Mouse (Mus musculus) limb, embryonic 14.5 days (tissue): ENCODE data around the gene Daxx. TPM values are rescaled to one million over a fixed set of nuclear protein-coding genes. Genes with fewer than 3 reads are reported as not detected.
"Not testable (repeated sequence)": the region's sequence is repeated elsewhere in the genome, so short reads cannot be mapped to it uniquely, and the experiment has no call there.

Experiments used
- ATAC-seq: fragments of 200-750 bp; cut with Nextera tagmentation; 2 replicates; pipeline ENCODE4 v1.8.0; 2017; ENCODE audit warnings: low read depth, moderate number of reproducible peaks, moderate TSS enrichment; ENCODE audit not compliant: low FRiP score
- DNase-seq: peaks from one replicate; pipeline ENCODE4 v3.0.0-alpha.2; 2015; ENCODE audit warnings: low spot score
- H3K27ac ChIP-seq: fragments of 300-500 bp; sonication (generic); replicated peaks from 2 replicates; pipeline ENCODE4 v1.5.1; 2014; ENCODE audit warnings: low read depth, mild to moderate bottlenecking, low read length, moderate library complexity, mixed read lengths
- H3K27me3 ChIP-seq: fragments of 300-500 bp; sonication (generic); 2 replicates; pipeline ENCODE4 v1.6.1; 2014; ENCODE audit warnings: low read length, mixed read lengths; ENCODE audit not compliant: control insufficient read depth, insufficient read depth
- H3K36me3 ChIP-seq: fragments of 300-500 bp; sonication (generic); 2 replicates; pipeline ENCODE4 v1.6.1; 2014; ENCODE audit warnings: mild to moderate bottlenecking, low read length, moderate library complexity, mixed read lengths; ENCODE audit not compliant: control insufficient read depth, insufficient read depth
- H3K4me1 ChIP-seq: fragments of 300-500 bp; sonication (generic); 2 replicates; pipeline ENCODE4 v1.6.1; 2014; ENCODE audit warnings: antibody characterized with exemption, low read length, mixed read lengths; ENCODE audit not compliant: control insufficient read depth, insufficient read depth
- H3K4me2 ChIP-seq: fragments of 300-500 bp; sonication (generic); replicated peaks from 2 replicates; pipeline ENCODE4 v1.6.1; 2014; ENCODE audit warnings: low read depth, mild to moderate bottlenecking, low read length, moderate library complexity; ENCODE audit not compliant: severe bottlenecking
- H3K4me3 ChIP-seq: fragments of 300-500 bp; sonication (generic); replicated peaks from 2 replicates; pipeline ENCODE4 v1.5.1; 2014; ENCODE audit warnings: low read length
- H3K9ac ChIP-seq: fragments of 300-500 bp; sonication (generic); 2 replicates; pipeline ENCODE4 v1.6.1; 2014; ENCODE audit warnings: mild to moderate bottlenecking, low read depth, low read length, moderate library complexity; ENCODE audit not compliant: severe bottlenecking
- H3K9me3 ChIP-seq: fragments of 300-500 bp; sonication (generic); 2 replicates; pipeline ENCODE4 v1.6.1; 2016; ENCODE audit warnings: low read length; ENCODE audit not compliant: control insufficient read depth
- POLR2A ChIP-seq: fragments of 200-500 bp; IDR thresholded peaks from 2 replicates; pipeline ENCODE4 v1.8.0; 2012; ENCODE audit warnings: inconsistent platforms, mild to moderate bottlenecking, moderate library complexity, borderline replicate concordance; ENCODE audit not compliant: insufficient read depth, insufficient read length; ENCODE audit errors: extremely low read depth
- WGBS: fragments of 180-500 bp; shearing (Covaris S2); extraction: QIAGEN DNeasy Blood & Tissue Kit; methylation state at CpG from one replicate; pipeline ENCODE4 v1.1.7; 2014; 5-methylcytosine and 5-hydroxymethylcytosine counted together
- polyA plus RNA-seq, 2 experiments: library from polyadenylated mRNA; depleted of rRNA in 1 of 2; stranded (reverse) in 1 of 2; unstranded in 1 of 2; fragments of >200 nt; fragmentation: Nextera tagmentation in 1 of 2; extraction: Ambion mirVana in 1 of 2; gene quantifications; 2 replicates each; pipeline versions ENCODE4 v1.2.1 to v1.2.3; 2012 to 2014

The Daxx gene
- polyA plus RNA-seq, 2 experiments = 40.5 to 46.1 TPM

DNA sequence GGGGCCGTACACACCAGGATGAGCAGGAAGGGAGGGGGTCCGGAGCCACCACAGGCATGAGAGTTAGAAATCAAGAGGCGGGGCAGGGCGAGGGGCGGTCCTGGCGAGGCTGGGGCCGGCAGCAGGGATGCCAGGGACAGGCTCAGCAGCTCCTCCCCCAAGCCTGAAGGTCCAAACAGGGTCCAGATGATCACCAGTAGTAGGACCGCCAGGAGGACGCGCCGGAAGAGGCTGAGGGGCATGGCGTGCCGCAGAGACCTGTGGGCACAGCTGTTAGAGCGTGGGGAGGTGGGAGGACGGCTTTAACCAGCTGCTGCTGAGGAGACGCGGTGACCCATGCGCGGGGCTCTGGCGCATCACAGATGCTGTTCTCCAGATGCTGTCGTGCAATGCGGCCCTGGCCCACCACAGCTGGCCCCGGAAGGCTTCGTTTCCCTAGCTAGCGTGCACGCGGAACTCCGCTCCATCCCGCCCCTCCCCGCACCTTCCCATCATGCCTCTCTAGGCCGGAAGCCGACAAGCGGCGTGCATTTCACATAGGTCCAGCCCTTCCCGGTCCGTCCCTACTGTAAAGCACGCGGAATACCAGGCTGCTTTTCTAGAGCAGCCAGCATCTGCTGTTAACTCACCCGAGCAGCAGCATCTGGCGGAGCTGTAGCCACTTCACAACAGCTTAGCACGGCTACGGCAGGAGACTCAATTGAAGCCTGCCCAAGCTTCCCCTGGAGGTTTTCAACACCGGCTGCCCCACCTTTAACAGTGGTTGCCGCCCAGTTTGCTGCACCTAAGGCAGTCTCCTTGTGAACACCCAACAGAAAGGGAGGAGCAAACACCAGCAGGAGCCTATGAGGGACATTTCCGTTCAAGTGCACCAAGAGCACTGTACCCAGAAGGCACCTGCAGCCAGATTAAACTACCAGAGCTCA, 42.1 kb downstream of the Daxx start, which contains the start of gene B3galt4:
Gene B3galt4, minus strand, starts transcription at position 468 of the 926 bp plus-strand sequence.
- Histone ChIP-seq H3K4me3 (peak within 1 kb of the TSS; percentile 43), H3K9ac (peak within 1 kb of the TSS; percentile 63), H3K9me3 (no peaks in the 10 kb centered on the region), H3K36me3 (peaks cover 66% of the 10 kb centered on the region), H3K4me1 (peaks cover 32% of the 10 kb centered on the region), H3K27me3 (no peaks in the 10 kb centered on the region), H3K4me2 (peak within 1 kb of the TSS; percentile 85), H3K27ac (peak within 1 kb of the TSS; percentile 88)
- ATAC-seq (peak; percentile 79), DNase-seq (peak; percentile 83)
- whole genome bisulfite sequencing = 3% methylated on average over 44 of the region's 45 CpGs
- TF ChIP-seq POLR2A = no peak; the same call in 1 of the 2 replicates

DNA sequence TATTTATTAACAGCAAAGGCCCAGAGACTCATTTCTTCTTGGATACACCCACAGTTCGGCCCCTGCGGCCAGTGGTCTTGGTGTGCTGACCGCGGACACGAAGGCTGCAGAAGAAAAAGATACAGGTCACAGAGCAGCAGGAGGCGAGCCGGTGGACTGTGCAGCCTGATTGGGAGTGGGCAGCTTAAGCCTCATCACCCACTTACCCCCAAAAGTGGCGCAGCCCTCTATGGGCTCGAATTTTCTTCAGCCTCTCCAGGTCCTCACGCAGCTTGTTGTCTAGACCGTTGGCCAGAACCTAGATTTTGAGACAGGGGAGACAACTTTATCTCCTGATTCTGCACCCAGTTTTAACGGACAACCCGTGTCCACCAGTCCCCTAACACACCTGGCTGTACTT, 42.8 kb downstream of the Daxx start:
- peak overlapping the region; percentile 63; the same call in 1 of the 2 replicates for H3K9ac ChIP-seq
- not testable (repeated sequence) for H3K27me3 ChIP-seq, ATAC-seq, DNase-seq, H3K9me3 ChIP-seq, H3K27ac ChIP-seq
- H3K36me3 ChIP-seq = peaks cover 60% of the 10 kb centered on the region
- H3K4me3 ChIP-seq = peak overlapping the region; percentile 43
- 74% methylated on average over 13 of the region's 13 CpGs for WGBS
- H3K4me2 ChIP-seq = peak overlapping the region; percentile 85
- peaks cover 38% of the 10 kb centered on the region for H3K4me1 ChIP-seq

DNA sequence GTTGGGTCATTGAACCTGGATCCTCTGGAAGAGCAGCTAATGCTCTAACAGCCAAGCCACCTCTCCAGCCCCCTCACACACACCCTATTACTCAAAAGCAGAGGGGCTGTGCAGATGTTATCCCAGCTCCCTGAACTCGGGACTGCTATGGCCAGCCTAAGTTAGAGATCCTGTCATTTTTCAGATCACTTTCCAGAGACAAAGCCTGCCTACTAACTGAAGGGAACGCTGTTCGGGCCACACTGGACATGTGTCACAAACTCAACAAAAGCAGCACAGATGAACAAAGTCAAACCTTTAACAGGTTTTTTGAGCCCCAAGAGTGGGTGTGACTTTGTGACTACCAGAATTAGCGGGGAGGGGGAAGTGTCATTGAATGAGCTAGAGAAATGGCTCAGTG, 43.7 kb downstream of the Daxx start:
- H3K36me3 ChIP-seq = peaks cover 54% of the 10 kb centered on the region
- H3K4me2 ChIP-seq = 0 out of 2 replicates have a peak overlapping the region, but pooled peaks have one; percentile 7
- TF ChIP-seq POLR2A = no peak
- H3K27me3 ChIP-seq = no peaks in the 10 kb centered on the region
- ATAC-seq (no peak), DNase-seq (no peak)
- peaks cover 38% of the 10 kb centered on the region for H3K4me1 ChIP-seq
- H3K9me3 ChIP-seq = no peaks in the 10 kb centered on the region
- H3K9ac ChIP-seq = peak overlapping the region; percentile 21; the same call in 1 of the 2 replicates
- H3K4me3 ChIP-seq = no peak overlapping the region
- H3K27ac ChIP-seq = no peak overlapping the region
- 76% methylated on average over 4 of the region's 4 CpGs for WGBS

DNA sequence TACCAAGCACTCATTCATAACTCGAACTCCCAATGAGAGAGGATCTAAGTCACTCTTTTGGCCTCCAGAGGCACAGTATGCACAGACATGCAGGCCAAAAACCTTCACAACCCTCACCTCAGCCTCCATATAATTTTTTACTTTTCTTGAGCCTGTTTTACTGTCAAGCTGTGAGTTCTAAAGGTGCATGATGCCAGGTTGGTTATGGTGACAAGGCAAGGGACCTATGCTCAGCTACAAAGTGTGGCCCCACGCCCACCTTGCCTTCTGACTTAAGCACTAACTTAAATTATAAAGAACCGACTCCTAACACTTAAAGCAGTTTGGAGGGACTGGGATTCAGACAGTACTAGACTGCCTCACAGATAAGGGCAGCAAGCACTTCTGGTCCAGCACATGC, 44.1 kb downstream of the Daxx start:
- TF ChIP-seq POLR2A = no peak
- 88% methylated on average over 3 of the region's 3 CpGs for WGBS
- Histone ChIP-seq H3K27me3 (no peaks in the 10 kb centered on the region), H3K4me2 (no peak overlapping the region), H3K36me3 (peaks cover 58% of the 10 kb centered on the region), H3K9me3 (no peaks in the 10 kb centered on the region), H3K4me3 (no peak overlapping the region), H3K4me1 (peaks cover 38% of the 10 kb centered on the region), H3K27ac (no peak overlapping the region), H3K9ac (peak overlapping the region; percentile 21; the same call in 1 of the 2 replicates)
- ATAC-seq (no peak), DNase-seq (no peak)

DNA sequence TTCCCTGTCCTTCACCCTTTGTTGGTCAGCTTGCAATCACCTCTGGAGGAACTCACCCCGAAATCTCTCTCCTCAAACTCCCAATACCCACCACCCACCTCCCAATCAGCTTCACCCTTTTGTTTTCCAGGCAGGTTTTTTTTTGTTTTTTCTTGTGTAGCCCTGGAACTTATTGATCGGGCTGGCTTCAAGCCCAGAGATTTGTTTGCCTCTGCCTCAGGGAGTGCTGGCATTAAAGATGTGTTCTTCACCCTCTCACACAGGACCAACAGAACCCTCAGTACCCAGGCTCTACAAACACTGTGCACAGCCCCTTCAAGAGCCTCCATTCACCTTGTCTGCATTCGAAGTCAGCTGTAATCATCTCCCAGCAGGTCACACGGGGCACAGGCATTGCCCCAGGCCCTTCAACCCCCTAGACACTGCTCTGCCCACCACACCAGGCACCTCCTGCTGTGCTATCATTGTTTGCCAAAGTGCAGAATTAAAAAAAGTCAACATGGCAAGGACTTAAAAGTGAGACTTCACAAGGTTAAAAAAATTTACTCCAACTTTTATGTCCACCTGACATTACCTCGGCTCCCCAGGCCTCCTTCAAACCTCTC, 44.8 kb downstream of the Daxx start:
- peak overlapping the region; percentile 99 for H3K4me2 ChIP-seq
- ATAC-seq (no peak), DNase-seq (no peak)
- peak overlapping the region; percentile 95 for H3K4me3 ChIP-seq
- TF ChIP-seq POLR2A = no peak
- WGBS = 32% methylated on average over 5 of the region's 5 CpGs
- H3K27ac ChIP-seq = peak overlapping the region; percentile 91; the same call in 1 of the 2 replicates
- H3K9ac ChIP-seq = peak overlapping the region; percentile 96
- H3K36me3 ChIP-seq = peaks cover 59% of the 10 kb centered on the region
- peaks cover 38% of the 10 kb centered on the region for H3K4me1 ChIP-seq
- H3K9me3 ChIP-seq = no peaks in the 10 kb centered on the region
- H3K27me3 ChIP-seq = no peaks in the 10 kb centered on the region
